Mouse (Mus musculus) CH12.LX (cell line): ENCODE measurements around the gene Myo10. TPM values are rescaled to one million over a fixed set of nuclear protein-coding genes. Genes with fewer than 3 reads are reported as not detected.

Experiments
- DNase-seq: peaks from one replicate; pipeline ENCODE4 v3.0.0-alpha.2; 2013; ENCODE audit errors: extremely low read depth
- H3K27ac ChIP-seq: 2 replicates; pipeline ENCODE4 v1.5.1; 2012; ENCODE audit warnings: low read depth, mild to moderate bottlenecking, control low read depth, moderate library complexity; ENCODE audit not compliant: insufficient read depth
- H3K27me3 ChIP-seq: replicated peaks from 2 replicates; pipeline ENCODE3; 2012; ENCODE audit warnings: inconsistent platforms
- H3K36me3 ChIP-seq, 2 experiments: replicated peaks in 1 of 2; 2 replicates each; pipeline versions ENCODE3 to v1.6.1; 2012; ENCODE audit warnings: inconsistent platforms in 1 of 2, low read length in 1 of 2, mild to moderate bottlenecking in 1 of 2, mixed read lengths in 1 of 2, moderate library complexity in 1 of 2; ENCODE audit not compliant: control insufficient read depth in 1 of 2, insufficient read depth in 1 of 2
- H3K4me1 ChIP-seq, 2 experiments: 2 replicates each; pipeline ENCODE4 v1.6.1; 2012; ENCODE audit warnings: inconsistent platforms in 1 of 2, moderate library complexity in 1 of 2; ENCODE audit not compliant: insufficient read depth in 2 of 2, control insufficient read depth in 1 of 2
- H3K4me2 ChIP-seq: 2 replicates; pipeline ENCODE4 v1.6.1; 2012; ENCODE audit warnings: low read depth, mild to moderate bottlenecking, control low read depth; ENCODE audit not compliant: poor library complexity, insufficient read depth, severe bottlenecking
- H3K4me3 ChIP-seq, 3 experiments: fragments of 150-350 bp in 1 of 3; sonication (generic) in 1 of 3; replicated peaks in 1 of 3; 2 replicates each; pipeline versions ENCODE3 to v1.5.1; 2011 to 2012; ENCODE audit warnings: low read depth in 2 of 3, low read length in 2 of 3, mild to moderate bottlenecking in 2 of 3, moderate library complexity in 2 of 3, control low read depth in 1 of 3, improper control_type of control experiment in 1 of 3, inconsistent platforms in 1 of 3, mixed read lengths in 1 of 3; ENCODE audit not compliant: poor library complexity in 1 of 3
- H3K79me2 ChIP-seq: replicated peaks from 2 replicates; pipeline ENCODE4 v1.6.1; 2012; ENCODE audit warnings: mild to moderate bottlenecking, moderate library complexity; ENCODE audit not compliant: control insufficient read depth, poor library complexity, insufficient read depth, severe bottlenecking; ENCODE audit errors: extremely low read depth
- H3K9ac ChIP-seq: 2 replicates; pipeline ENCODE4 v1.6.1; 2012; ENCODE audit warnings: low read depth, mild to moderate bottlenecking, control low read depth, moderate library complexity; ENCODE audit not compliant: insufficient read depth
- H3K9me3 ChIP-seq: replicated peaks from 2 replicates; pipeline ENCODE3; 2012; ENCODE audit warnings: low read length, inconsistent platforms, mixed read lengths
- BHLHE40 ChIP-seq: IDR thresholded peaks from 2 replicates; pipeline ENCODE4 v1.6.1; 2011; ENCODE audit warnings: mild to moderate bottlenecking, low read depth, low read length, improper control_type of control experiment
- CHD1 ChIP-seq: IDR thresholded peaks from 2 replicates; pipeline ENCODE4 v1.6.1; 2012; ENCODE audit warnings: low read depth, low read length, improper control_type of control experiment, inconsistent platforms
- ELF1 ChIP-seq: IDR thresholded peaks from 2 replicates; pipeline ENCODE4 v1.6.1; 2014; ENCODE audit warnings: low read depth, mild to moderate bottlenecking, inconsistent platforms, low read length, improper control_type of control experiment
- IRF4 ChIP-seq: IDR thresholded peaks from 2 replicates; pipeline ENCODE4 v1.6.1; 2014; ENCODE audit warnings: low read depth, mild to moderate bottlenecking, inconsistent platforms, low read length, improper control_type of control experiment
- MAFK ChIP-seq: IDR thresholded peaks from 2 replicates; pipeline ENCODE4 v1.6.1; 2011; ENCODE audit warnings: low read length, improper control_type of control experiment; ENCODE audit not compliant: insufficient replicate concordance
- MAX ChIP-seq: IDR thresholded peaks from 2 replicates; pipeline ENCODE4 v1.6.1; 2011; ENCODE audit warnings: low read length, improper control_type of control experiment
- NELFE ChIP-seq: IDR thresholded peaks from 2 replicates; pipeline ENCODE4 v1.6.1; 2011; ENCODE audit warnings: low read depth, low read length, improper control_type of control experiment
- RAD21 ChIP-seq: IDR thresholded peaks from 2 replicates; pipeline ENCODE4 v1.6.1; 2011; ENCODE audit warnings: low read depth, mild to moderate bottlenecking, low read length, improper control_type of control experiment, moderate library complexity
- SIN3A ChIP-seq: IDR thresholded peaks from 2 replicates; pipeline ENCODE4 v1.6.1; 2012; ENCODE audit warnings: low read length, improper control_type of control experiment, inconsistent platforms
- TCF12 ChIP-seq: IDR thresholded peaks from 2 replicates; pipeline ENCODE4 v1.6.1; 2014; ENCODE audit warnings: low read depth, mild to moderate bottlenecking, inconsistent platforms, low read length, improper control_type of control experiment
- ZKSCAN1 ChIP-seq: IDR thresholded peaks from 2 replicates; pipeline ENCODE4 v1.6.1; 2012; ENCODE audit warnings: low read depth, inconsistent platforms, low read length, improper control_type of control experiment, borderline replicate concordance
- dilution Hi-C: fragments of 300-500 bp; cut with MboI; formaldehyde crosslinking; loops from 2 replicates; pipeline ENCODE4 v1.14.3; 2020; ENCODE audit warnings: low sequenced_read_pairs; ENCODE audit not compliant: extremely low pct_unique_long_range_greater_than_20kb, extremely low pct_ligation_motif_present
- in situ Hi-C: fragments of 300-500 bp; cut with MboI; formaldehyde crosslinking; loops from 3 replicates; pipeline ENCODE4 v1.14.3; 2019; ENCODE audit warnings: low sequenced_read_pairs, low pct_ligation_motif_present, low pct_unique_long_range_greater_than_20kb, mixed read lengths
- polyA plus RNA-seq: library from polyadenylated mRNA; unstranded; fragments of >175 nt; gene quantifications from 2 replicates; pipeline ENCODE4 v1.2.1, GENCODE M21; 2012; ENCODE audit warnings: low read depth; ENCODE audit not compliant: insufficient read length
- total RNA-seq, 2 experiments: library from RNA; depleted of rRNA; stranded (reverse); fragments of 300-350 nt in 1 of 2; fragments of >200 nt in 1 of 2; gene quantifications; 2 replicates each; pipeline ENCODE4 v1.2.3; 2012 to 2014

Myo10 gene
- total and polyA plus RNA-seq, 3 experiments: 6.4 to 13.6 (median 8.6) TPM

- TF ChIP-seq RAD21: no peak
- no peak for TF ChIP-seq NELFE
- TF ChIP-seq TCF12: 0 out of 2 replicates have a peak, but pooled peaks have one; percentile 19
- 0 out of 2 replicates have a peak, but pooled peaks have one; percentile 42 for TF ChIP-seq IRF4
These were observed 117.9 kb downstream of the Myo10 start (continued) for GRCm38 (mm10) chr15:25740271-25740670.

GRCm38 (mm10) chr15:25742196-25742595 is 119.9 kb downstream of the Myo10 start:
- dilution Hi-C loops (no loop called here), in situ Hi-C loops (no loop called here)
- no peak for DNase-seq
- H3K9ac ChIP-seq: no peak overlapping the region
- no peak overlapping the region for H3K4me3 ChIP-seq
- peaks cover 9 to 36% of the 10 kb centered on the region in 2 experiments for H3K4me1 ChIP-seq
- H3K36me3 ChIP-seq: peaks cover 0 to 46% of the 10 kb centered on the region in 2 experiments
- H3K9me3 ChIP-seq: no peaks in the 10 kb centered on the region
- TF ChIP-seq MAX: no peak
- TF ChIP-seq NELFE: no peak
- no peaks in the 10 kb centered on the region for H3K79me2 ChIP-seq
- H3K4me2 ChIP-seq: no peak overlapping the region
- H3K27me3 ChIP-seq: no peaks in the 10 kb centered on the region
- H3K27ac ChIP-seq: no peak overlapping the region

- Histone ChIP-seq H3K4me2 (no peak overlapping the region), H3K9ac (no peak overlapping the region), H3K9me3 (no peaks in the 10 kb centered on the region), H3K4me1 (peaks cover 0 to 14% of the 10 kb centered on the region in 2 experiments; a peak in 2 of 4 replicates), H3K4me3 (no peak overlapping the region), H3K27ac (no peak overlapping the region), H3K27me3 (no peaks in the 10 kb centered on the region), H3K79me2 (no peaks in the 10 kb centered on the region), H3K36me3 (peaks cover 0 to 27% of the 10 kb centered on the region in 2 experiments)
- no peak for DNase-seq
- in situ Hi-C loops (no loop called here), dilution Hi-C loops (no loop called here)
- no peak for TF ChIP-seq CHD1
- no peak for TF ChIP-seq MAFK
- TF ChIP-seq BHLHE40: no peak
- no peak for TF ChIP-seq SIN3A
- no peak for TF ChIP-seq ELF1
These were observed 129.2 kb downstream of the Myo10 start for GRCm38 (mm10) chr15:25751510-25751909.

GRCm38 (mm10) chr15:25752597-25752996 is 130.3 kb downstream of the Myo10 start:
- Histone ChIP-seq H3K4me1 (peaks cover 0 to 14% of the 10 kb centered on the region in 2 experiments; a peak in 2 of 4 replicates), H3K9ac (no peak overlapping the region), H3K4me2 (no peak overlapping the region), H3K27ac (no peak overlapping the region), H3K9me3 (no peaks in the 10 kb centered on the region), H3K4me3 (no peak overlapping the region), H3K36me3 (peaks cover 0 to 23% of the 10 kb centered on the region in 2 experiments), H3K27me3 (no peaks in the 10 kb centered on the region), H3K79me2 (no peaks in the 10 kb centered on the region)
- DNase-seq: no peak
- dilution Hi-C loops (no loop called here), in situ Hi-C loops (no loop called here)
- no peak for TF ChIP-seq SIN3A
- TF ChIP-seq ZKSCAN1: no peak
- no peak for TF ChIP-seq CHD1
